Mouse (Mus musculus): ENCODE measurements at regions not wholly inside any gene's neighbourhood (a gene's known extent, or its start where the extent isn't known, plus 50 kb on each side); places are given as distances from the start of the nearest gene placed in this dataset.

GRCm38 (mm10) chr8:118021978-118022377 lies 220.2 kb upstream of the Mphosph6 start:
- WGBS, result 57% methylated on average over 3 of the region's 3 CpGs
- ATAC-seq (ENCODE audit: low FRiP score, low read depth), result no peak
- no peak overlapping the region for H3K9ac ChIP-seq
- H3K36me3 ChIP-seq, result no peaks in the 10 kb centered on the region
- no peaks in the 10 kb centered on the region for H3K27me3 ChIP-seq (replicated peaks)
- peaks cover 6% of the 10 kb centered on the region for H3K4me1 ChIP-seq
- H3K9me3 ChIP-seq, result no peaks in the 10 kb centered on the region
- no peak overlapping the region for H3K27ac ChIP-seq
- H3K4me3 ChIP-seq, result no peak overlapping the region
- no peak overlapping the region for H3K4me2 ChIP-seq (replicated peaks)

GRCm38 (mm10) chr8:118017261-118017660 lies 215.5 kb upstream of the Mphosph6 start:
- Histone ChIP-seq H3K9me3 (no peaks in the 10 kb centered on the region), H3K4me2 (replicated peaks) (no peak overlapping the region), H3K4me1 (peaks cover 6% of the 10 kb centered on the region), H3K36me3 (no peaks in the 10 kb centered on the region), H3K9ac (no peak overlapping the region), H3K4me3 (no peak overlapping the region), H3K27ac (no peak overlapping the region), H3K27me3 (replicated peaks) (no peaks in the 10 kb centered on the region)
- ATAC-seq (ENCODE audit: low FRiP score, low read depth), result no peak
- 30% methylated on average over 6 of the region's 6 CpGs for WGBS

GRCm38 (mm10) chr8:118005186-118005585 lies 203.4 kb upstream of the Mphosph6 start:
- no peak for ATAC-seq (ENCODE audit: low FRiP score, low read depth)
- 30% methylated on average over 2 of the region's 2 CpGs for WGBS

GRCm38 (mm10) chr8:118004391-118004851 lies 202.7 kb upstream of the Mphosph6 start:
- Histone ChIP-seq H3K27me3 (replicated peaks) (no peaks in the 10 kb centered on the region), H3K9ac (no peak overlapping the region), H3K9me3 (no peaks in the 10 kb centered on the region), H3K4me3 (no peak overlapping the region), H3K4me2 (replicated peaks) (no peak overlapping the region), H3K36me3 (no peaks in the 10 kb centered on the region), H3K27ac (no peak overlapping the region), H3K4me1 (peaks cover 10% of the 10 kb centered on the region)
- WGBS, result 20% methylated on average over 7 of the region's 7 CpGs
- no peak for ATAC-seq (ENCODE audit: low FRiP score, low read depth)

More at GRCm38 (mm10) chr8:118005186-118005585, 203.4 kb upstream of the Mphosph6 start:
- H3K9me3 ChIP-seq, result no peaks in the 10 kb centered on the region
- no peak overlapping the region for H3K27ac ChIP-seq
- H3K4me1 ChIP-seq, result peaks cover 10% of the 10 kb centered on the region
- no peak overlapping the region for H3K4me3 ChIP-seq
- no peak overlapping the region for H3K4me2 ChIP-seq (replicated peaks)
- no peak overlapping the region for H3K9ac ChIP-seq
- no peaks in the 10 kb centered on the region for H3K36me3 ChIP-seq
- no peaks in the 10 kb centered on the region for H3K27me3 ChIP-seq (replicated peaks)

GRCm38 (mm10) chr8:118001138-118001537 lies 199.4 kb upstream of the Mphosph6 start:
- H3K36me3 ChIP-seq, result no peaks in the 10 kb centered on the region
- 85% methylated on average over 10 of the region's 10 CpGs for WGBS
- no peak for ATAC-seq (ENCODE audit: low FRiP score, low read depth)

GRCm38 (mm10) chr8:117991826-117992225 lies 190.1 kb upstream of the Mphosph6 start:
- 90% methylated on average over 7 of the region's 7 CpGs for WGBS
- H3K27me3 ChIP-seq (replicated peaks), result no peaks in the 10 kb centered on the region
- H3K4me1 ChIP-seq, result no peaks in the 10 kb centered on the region
- no peak overlapping the region for H3K9ac ChIP-seq
- H3K4me2 ChIP-seq (replicated peaks), result no peak overlapping the region
- no peak for ATAC-seq (ENCODE audit: low FRiP score, low read depth)
- 0 out of 2 replicates have a peak, but pooled peaks cover 5% of the 10 kb centered on the region for H3K9me3 ChIP-seq
- no peak overlapping the region for H3K4me3 ChIP-seq
- H3K27ac ChIP-seq, result no peak overlapping the region
- no peaks in the 10 kb centered on the region for H3K36me3 ChIP-seq

More at GRCm38 (mm10) chr8:118001138-118001537, 199.4 kb upstream of the Mphosph6 start:
- no peak overlapping the region for H3K9ac ChIP-seq
- H3K4me1 ChIP-seq, result peaks cover 10% of the 10 kb centered on the region
- no peaks in the 10 kb centered on the region for H3K27me3 ChIP-seq (replicated peaks)
- no peak overlapping the region for H3K4me2 ChIP-seq (replicated peaks)
- H3K4me3 ChIP-seq, result no peak overlapping the region
- H3K9me3 ChIP-seq, result no peaks in the 10 kb centered on the region
- no peak overlapping the region for H3K27ac ChIP-seq

GRCm38 (mm10) chr8:117988781-117989180 lies 187.0 kb upstream of the Mphosph6 start:
- no peaks in the 10 kb centered on the region for H3K27me3 ChIP-seq (replicated peaks)
- 63% methylated on average over 5 of the region's 5 CpGs for WGBS
- no peaks in the 10 kb centered on the region for H3K36me3 ChIP-seq
- no peak overlapping the region for H3K4me3 ChIP-seq
- no peak for ATAC-seq (ENCODE audit: low FRiP score, low read depth)
- no peak overlapping the region for H3K4me2 ChIP-seq (replicated peaks)
- no peaks in the 10 kb centered on the region for H3K4me1 ChIP-seq
- H3K27ac ChIP-seq, result no peak overlapping the region
- no peak overlapping the region for H3K9ac ChIP-seq
- H3K9me3 ChIP-seq, result 0 out of 2 replicates have a peak, but pooled peaks cover 14% of the 10 kb centered on the region

GRCm38 (mm10) chr8:117968306-117968705 lies 166.6 kb upstream of the Mphosph6 start:
- no peaks in the 10 kb centered on the region for H3K4me1 ChIP-seq
- no peak for ATAC-seq (ENCODE audit: low FRiP score, low read depth)
- H3K36me3 ChIP-seq, result no peaks in the 10 kb centered on the region
- no peak overlapping the region for H3K27ac ChIP-seq
- WGBS, result 87% methylated on average over 5 of the region's 5 CpGs
- no peak overlapping the region for H3K4me3 ChIP-seq
- no peak overlapping the region for H3K9ac ChIP-seq
- no peaks in the 10 kb centered on the region for H3K9me3 ChIP-seq
- H3K27me3 ChIP-seq (replicated peaks), result no peaks in the 10 kb centered on the region
- no peak overlapping the region for H3K4me2 ChIP-seq (replicated peaks)

- Histone ChIP-seq H3K27me3 (replicated peaks) (no peaks in the 10 kb centered on the region), H3K4me1 (no peaks in the 10 kb centered on the region), H3K9me3 (no peaks in the 10 kb centered on the region), H3K27ac (no peak overlapping the region), H3K36me3 (no peaks in the 10 kb centered on the region), H3K4me3 (no peak overlapping the region), H3K9ac (no peak overlapping the region), H3K4me2 (replicated peaks) (no peak overlapping the region)
- ATAC-seq (ENCODE audit: low FRiP score, low read depth), result no peak
- 91% methylated on average over 5 of the region's 5 CpGs for WGBS
These were observed 164.8 kb upstream of the Mphosph6 start for GRCm38 (mm10) chr8:117966556-117966955.

GRCm38 (mm10) chr8:117963426-117963825 lies 161.7 kb upstream of the Mphosph6 start:
- H3K9ac ChIP-seq, result no peak overlapping the region
- no peak overlapping the region for H3K27ac ChIP-seq
- no peaks in the 10 kb centered on the region for H3K4me1 ChIP-seq
- H3K4me3 ChIP-seq, result no peak overlapping the region
- H3K9me3 ChIP-seq, result 0 out of 2 replicates have a peak, but pooled peaks cover 3% of the 10 kb centered on the region
- H3K36me3 ChIP-seq, result no peaks in the 10 kb centered on the region
- ATAC-seq (ENCODE audit: low FRiP score, low read depth), result no peak
- no peak overlapping the region for H3K4me2 ChIP-seq (replicated peaks)
- H3K27me3 ChIP-seq (replicated peaks), result no peaks in the 10 kb centered on the region
- WGBS, result 91% methylated on average over 13 of the region's 13 CpGs

GRCm38 (mm10) chr8:117962666-117963065 lies 160.9 kb upstream of the Mphosph6 start:
- no peaks in the 10 kb centered on the region for H3K27me3 ChIP-seq (replicated peaks)
- no peak overlapping the region for H3K9ac ChIP-seq
- H3K36me3 ChIP-seq, result no peaks in the 10 kb centered on the region
- no peak overlapping the region for H3K4me3 ChIP-seq
- H3K27ac ChIP-seq, result no peak overlapping the region
- H3K4me1 ChIP-seq, result no peaks in the 10 kb centered on the region
- 86% methylated on average over 8 of the region's 8 CpGs for WGBS
- no peak for ATAC-seq (ENCODE audit: low FRiP score, low read depth)
- 0 out of 2 replicates have a peak, but pooled peaks cover 3% of the 10 kb centered on the region for H3K9me3 ChIP-seq
- H3K4me2 ChIP-seq (replicated peaks), result no peak overlapping the region

- Histone ChIP-seq H3K4me2 (replicated peaks) (no peak overlapping the region), H3K36me3 (no peaks in the 10 kb centered on the region), H3K9me3 (0 out of 2 replicates have a peak, but pooled peaks cover 3% of the 10 kb centered on the region), H3K4me3 (no peak overlapping the region), H3K4me1 (no peaks in the 10 kb centered on the region), H3K9ac (no peak overlapping the region), H3K27me3 (replicated peaks) (no peaks in the 10 kb centered on the region), H3K27ac (no peak overlapping the region)
- no peak for ATAC-seq (ENCODE audit: low FRiP score, low read depth)
- 68% methylated on average over 8 of the region's 8 CpGs for WGBS
These were observed 157.8 kb upstream of the Mphosph6 start for GRCm38 (mm10) chr8:117959501-117959900.

- Histone ChIP-seq H3K27me3 (replicated peaks) (no peaks in the 10 kb centered on the region), H3K4me1 (no peaks in the 10 kb centered on the region), H3K4me3 (no peak overlapping the region), H3K4me2 (replicated peaks) (no peak overlapping the region), H3K9me3 (0 out of 2 replicates have a peak, but pooled peaks cover 3% of the 10 kb centered on the region), H3K36me3 (no peaks in the 10 kb centered on the region), H3K9ac (no peak overlapping the region), H3K27ac (no peak overlapping the region)
- no peak for ATAC-seq (ENCODE audit: low FRiP score, low read depth)
- WGBS, result 27% methylated on average over 3 of the region's 3 CpGs
These were observed 157.2 kb upstream of the Mphosph6 start for GRCm38 (mm10) chr8:117958914-117959313.

All from neural tube, embryonic 12.5 days (tissue).